Mouse (Mus musculus): ENCODE results near the gene Naga. TPM values are rescaled to one million over a fixed set of nuclear protein-coding genes. Genes with fewer than 3 reads are reported as not detected.

Gene Naga
- polyA plus RNA-seq, 1 experiment from 2014 or later = 26.1 TPM

- WGBS = 78% methylated on average over 11 of the region's 11 CpGs
- ATAC-seq = no peak
Measured at GRCm38 (mm10) chr15:82361459-82362018, 22.8 kb upstream of the Naga start.

GRCm38 (mm10) chr15:82358431-82359260 lies 19.9 kb upstream of the Naga start:
- H3K4me1 ChIP-seq (replicated peaks; ENCODE audit: control insufficient read depth, insufficient read depth, low read length) = peaks cover 5% of the 10 kb centered on the region
- H3K4me3 ChIP-seq (replicated peaks; ENCODE audit: low read length) = no peak overlapping the region
- H3K27me3 ChIP-seq (replicated peaks; ENCODE audit: control insufficient read depth, insufficient read depth, low read length) = no peaks in the 10 kb centered on the region
- H3K36me3 ChIP-seq (ENCODE audit: control insufficient read depth, insufficient read depth) = no peaks in the 10 kb centered on the region
- 66% methylated on average over 22 of the region's 22 CpGs for WGBS
- no peak overlapping the region for H3K4me2 ChIP-seq (ENCODE audit: low read length)
- no peak overlapping the region for H3K9ac ChIP-seq (replicated peaks; ENCODE audit: low read depth, low read length)
- H3K9me3 ChIP-seq (ENCODE audit: control insufficient read depth, low read length) = no peaks in the 10 kb centered on the region
- ATAC-seq = no peak
- H3K27ac ChIP-seq (ENCODE audit: low read length) = no peak overlapping the region

More at GRCm38 (mm10) chr15:82361459-82362018, 22.8 kb upstream of the Naga start:
- Histone ChIP-seq H3K4me3 (replicated peaks; ENCODE audit: low read length) (no peak overlapping the region), H3K4me1 (replicated peaks; ENCODE audit: control insufficient read depth, insufficient read depth, low read length) (no peaks in the 10 kb centered on the region), H3K9me3 (ENCODE audit: control insufficient read depth, low read length) (no peaks in the 10 kb centered on the region), H3K27ac (ENCODE audit: low read length) (no peak overlapping the region), H3K9ac (replicated peaks; ENCODE audit: low read depth, low read length) (no peak overlapping the region), H3K36me3 (ENCODE audit: control insufficient read depth, insufficient read depth) (no peaks in the 10 kb centered on the region), H3K4me2 (ENCODE audit: low read length) (no peak overlapping the region), H3K27me3 (replicated peaks; ENCODE audit: control insufficient read depth, insufficient read depth, low read length) (no peaks in the 10 kb centered on the region)

GRCm38 (mm10) chr15:82354126-82354945 lies 15.6 kb upstream of the Naga start, which contains the start of gene Ndufa6:
Gene Ndufa6 (minus strand): TSS chr15:82354322.
- no peaks in the 10 kb centered on the region for H3K9me3 ChIP-seq (ENCODE audit: control insufficient read depth, low read length)
- H3K9ac ChIP-seq (replicated peaks; ENCODE audit: low read depth, low read length) = peak within 1 kb of the TSS; percentile 98
- WGBS = 1% methylated on average over 57 of the region's 57 CpGs
- H3K27ac ChIP-seq (ENCODE audit: low read length) = peak within 1 kb of the TSS; percentile 86
- no peaks in the 10 kb centered on the region for H3K27me3 ChIP-seq (replicated peaks; ENCODE audit: control insufficient read depth, insufficient read depth, low read length)
- peaks cover 16% of the 10 kb centered on the region for H3K4me1 ChIP-seq (replicated peaks; ENCODE audit: control insufficient read depth, insufficient read depth, low read length)
- peak within 1 kb of the TSS; percentile 89 for H3K4me2 ChIP-seq (ENCODE audit: low read length)
- H3K4me3 ChIP-seq (replicated peaks; ENCODE audit: low read length) = peak within 1 kb of the TSS; percentile 95
- peaks cover 14% of the 10 kb centered on the region for H3K36me3 ChIP-seq (ENCODE audit: control insufficient read depth, insufficient read depth)
- ATAC-seq = peak; percentile 100

- Histone ChIP-seq H3K4me1 (replicated peaks; ENCODE audit: control insufficient read depth, insufficient read depth, low read length) (peaks cover 16% of the 10 kb centered on the region), H3K27me3 (replicated peaks; ENCODE audit: control insufficient read depth, insufficient read depth, low read length) (no peaks in the 10 kb centered on the region), H3K9me3 (ENCODE audit: control insufficient read depth, low read length) (no peaks in the 10 kb centered on the region), H3K27ac (ENCODE audit: low read length) (peak overlapping the region; percentile 86), H3K36me3 (ENCODE audit: control insufficient read depth, insufficient read depth) (peaks cover 19% of the 10 kb centered on the region), H3K4me2 (ENCODE audit: low read length) (peak overlapping the region; percentile 85), H3K9ac (replicated peaks; ENCODE audit: low read depth, low read length) (peak overlapping the region; percentile 98), H3K4me3 (replicated peaks; ENCODE audit: low read length) (peak overlapping the region; percentile 95)
- peak; percentile 45 for ATAC-seq
- under 1% methylated on average over 23 of the region's 23 CpGs for WGBS
Measured at GRCm38 (mm10) chr15:82353745-82354113, 15.0 kb upstream of the Naga start.

DNA sequence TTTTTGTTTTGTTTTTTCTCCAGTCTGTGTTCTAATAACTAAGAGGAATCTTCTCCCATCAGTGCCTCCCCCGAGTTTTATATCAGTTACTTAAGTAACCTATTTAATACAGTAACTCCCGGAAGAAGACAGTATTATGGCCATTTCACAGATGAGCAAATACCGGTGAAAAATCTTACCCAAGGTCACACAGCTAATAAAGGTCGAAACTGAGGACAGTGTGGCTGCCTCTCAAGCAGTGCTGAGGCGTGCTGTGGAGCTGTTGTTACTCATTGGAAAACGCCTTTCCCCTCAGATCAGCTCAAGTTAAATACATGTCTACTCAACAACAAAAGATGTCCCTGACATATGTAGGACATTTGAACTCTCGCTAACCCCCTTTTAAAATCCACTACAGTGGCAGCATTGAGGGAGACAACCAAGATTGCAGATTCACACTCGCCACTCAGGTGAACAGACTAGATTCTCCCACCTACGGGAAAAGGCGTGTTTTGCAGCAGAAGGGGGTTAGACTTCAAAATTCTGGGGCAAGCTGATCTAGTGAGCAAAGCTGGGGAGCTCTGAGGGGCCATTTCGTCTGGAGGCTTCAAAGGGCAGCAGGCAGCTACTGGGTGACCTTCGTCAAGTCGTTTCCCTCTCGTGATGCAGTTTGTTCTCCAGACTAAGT lies 14.5 kb upstream of the Naga start:
- Histone ChIP-seq H3K4me3 (replicated peaks; ENCODE audit: low read length) (peak overlapping the region; percentile 95), H3K27me3 (replicated peaks; ENCODE audit: control insufficient read depth, insufficient read depth, low read length) (no peaks in the 10 kb centered on the region), H3K4me1 (replicated peaks; ENCODE audit: control insufficient read depth, insufficient read depth, low read length) (peaks cover 16% of the 10 kb centered on the region), H3K4me2 (ENCODE audit: low read length) (peak overlapping the region; percentile 85), H3K27ac (ENCODE audit: low read length) (no peak overlapping the region), H3K9me3 (ENCODE audit: control insufficient read depth, low read length) (no peaks in the 10 kb centered on the region), H3K9ac (replicated peaks; ENCODE audit: low read depth, low read length) (peak overlapping the region; percentile 98), H3K36me3 (ENCODE audit: control insufficient read depth, insufficient read depth) (peaks cover 22% of the 10 kb centered on the region)
- WGBS = 32% methylated on average over 14 of the region's 14 CpGs
- no peak for ATAC-seq

GRCm38 (mm10) chr15:82351480-82351879 lies 12.8 kb upstream of the Naga start:
- peaks cover 22% of the 10 kb centered on the region for H3K36me3 ChIP-seq (ENCODE audit: control insufficient read depth, insufficient read depth)
- peaks cover 28% of the 10 kb centered on the region for H3K4me1 ChIP-seq (replicated peaks; ENCODE audit: control insufficient read depth, insufficient read depth, low read length)
- 90% methylated on average over 3 of the region's 3 CpGs for WGBS
- H3K9ac ChIP-seq (replicated peaks; ENCODE audit: low read depth, low read length) = no peak overlapping the region
- H3K27ac ChIP-seq (ENCODE audit: low read length) = no peak overlapping the region
- ATAC-seq = no peak
- no peaks in the 10 kb centered on the region for H3K9me3 ChIP-seq (ENCODE audit: control insufficient read depth, low read length)
- no peak overlapping the region for H3K4me2 ChIP-seq (ENCODE audit: low read length)
- H3K27me3 ChIP-seq (replicated peaks; ENCODE audit: control insufficient read depth, insufficient read depth, low read length) = no peaks in the 10 kb centered on the region
- no peak overlapping the region for H3K4me3 ChIP-seq (replicated peaks; ENCODE audit: low read length)

- H3K27me3 ChIP-seq (replicated peaks; ENCODE audit: control insufficient read depth, insufficient read depth, low read length) = no peaks in the 10 kb centered on the region
- no peak overlapping the region for H3K9ac ChIP-seq (replicated peaks; ENCODE audit: low read depth, low read length)
- H3K4me2 ChIP-seq (ENCODE audit: low read length) = no peak overlapping the region
- 94% methylated on average over 4 of the region's 4 CpGs for WGBS
- ATAC-seq = no peak
- H3K36me3 ChIP-seq (ENCODE audit: control insufficient read depth, insufficient read depth) = peaks cover 22% of the 10 kb centered on the region
- no peak overlapping the region for H3K27ac ChIP-seq (ENCODE audit: low read length)
- peaks cover 28% of the 10 kb centered on the region for H3K4me1 ChIP-seq (replicated peaks; ENCODE audit: control insufficient read depth, insufficient read depth, low read length)
- no peak overlapping the region for H3K4me3 ChIP-seq (replicated peaks; ENCODE audit: low read length)
- no peaks in the 10 kb centered on the region for H3K9me3 ChIP-seq (ENCODE audit: control insufficient read depth, low read length)
Measured at GRCm38 (mm10) chr15:82350349-82350748, 11.6 kb upstream of the Naga start.

DNA sequence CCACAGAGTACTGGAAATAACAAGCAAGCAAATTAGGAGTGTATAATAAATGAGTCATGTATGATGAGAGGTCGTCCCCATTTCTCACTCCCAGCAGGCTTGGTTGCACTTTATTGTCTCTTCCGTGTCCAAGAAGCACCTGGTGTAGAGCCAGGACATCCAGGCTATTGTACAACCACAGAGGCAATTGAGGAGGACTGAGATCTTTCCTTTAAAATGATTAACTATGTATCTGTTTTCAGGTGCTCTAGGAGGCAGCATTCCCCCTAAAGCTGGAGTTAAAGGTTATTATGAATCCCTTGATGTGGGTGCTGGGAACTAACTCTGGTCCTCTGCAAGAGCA lies 10.2 kb upstream of the Naga start:
- no peak for ATAC-seq
- Histone ChIP-seq H3K9me3 (ENCODE audit: control insufficient read depth, low read length) (no peaks in the 10 kb centered on the region), H3K4me3 (replicated peaks; ENCODE audit: low read length) (no peak overlapping the region), H3K27me3 (replicated peaks; ENCODE audit: control insufficient read depth, insufficient read depth, low read length) (no peaks in the 10 kb centered on the region), H3K4me1 (replicated peaks; ENCODE audit: control insufficient read depth, insufficient read depth, low read length) (peaks cover 23% of the 10 kb centered on the region), H3K9ac (replicated peaks; ENCODE audit: low read depth, low read length) (no peak overlapping the region), H3K36me3 (ENCODE audit: control insufficient read depth, insufficient read depth) (peaks cover 22% of the 10 kb centered on the region), H3K27ac (ENCODE audit: low read length) (no peak overlapping the region), H3K4me2 (ENCODE audit: low read length) (no peak overlapping the region)
- 77% methylated on average over 2 of the region's 2 CpGs for WGBS

All from forebrain, embryonic 16.5 days (tissue).